Mouse (Mus musculus): ENCODE data around the gene Afmid. TPM values are rescaled to one million over a fixed set of nuclear protein-coding genes. Genes with fewer than 3 reads are reported as not detected.

Afmid gene
- total RNA-seq, 2 experiments from 2014 or later = 4.6 to 6.7 TPM

Other genes starting within 250 kb of the Afmid start
- gene Tnrc6c, start 171.6 kb upstream of the Afmid start, total RNA-seq (2021) = 10 to 100 TPM; 53.4 to 55.2 TPM
- gene Tmc8, start 43.8 kb upstream of the Afmid start, total RNA-seq (2021) = 1 to 10 TPM in 1 of 2 experiments, under 1 TPM in 1; 0.60 to 1.1 TPM
- gene Tmc6, start 43.7 kb upstream of the Afmid start, total RNA-seq (2021) = 1 to 10 TPM; 4.2 to 6.2 TPM
- gene 6030468B19Rik, start 28.3 kb upstream of the Afmid start, total RNA-seq (2021) = under 1 TPM in 1 of 2 experiments, not detected in 1; 0.53 TPM
- 1 to 10 TPM; 1.7 to 2.4 TPM for gene Gm20708, start 16.3 kb upstream of the Afmid start, total RNA-seq (2021)
- 10 to 100 TPM; 11.6 to 14.0 TPM for gene Syngr2, start 16.3 kb upstream of the Afmid start, total RNA-seq (2021)
- gene Tk1, start 168 bp downstream of the Afmid start, total RNA-seq (2021) = under 1 TPM; 0.60 to 0.94 TPM
- 1 to 10 TPM in 1 of 2 experiments, under 1 TPM in 1; 0.62 to 1.2 TPM for gene Birc5, start 23.3 kb downstream of the Afmid start, total RNA-seq (2021)
- gene Tmem235, start 34.8 kb downstream of the Afmid start, total RNA-seq (2021) = under 1 TPM in 1 of 2 experiments, not detected in 1; 0.23 TPM
- gene Tha1, start 47.6 kb downstream of the Afmid start, total RNA-seq (2021) = 1 to 10 TPM; 3.8 to 4.0 TPM
- 1 to 10 TPM; 3.8 to 4.3 TPM for gene Socs3, start 144.1 kb downstream of the Afmid start, total RNA-seq (2021)
- 10 to 100 TPM; 85.6 to 88.1 TPM for gene Pgs1, start 160.4 kb downstream of the Afmid start, total RNA-seq (2021)